Mouse (Mus musculus): ENCODE data around the gene Plscr3. TPM values are rescaled to one million over a fixed set of nuclear protein-coding genes. Genes with fewer than 3 reads are reported as not detected.

Plscr3 gene
- polyA plus RNA-seq, 1 experiment from 2014 or later: 111 TPM

GRCm38 (mm10) chr11:69835326-69835965, 10.7 kb upstream of the Plscr3 start:
- H3K36me3 ChIP-seq (replicated peaks): peaks cover 34% of the 10 kb centered on the region
- peak overlapping the region; percentile 88 for H3K4me3 ChIP-seq
- 5% methylated on average over 9 of the region's 9 CpGs for WGBS
- H3K27ac ChIP-seq (replicated peaks): peak overlapping the region; percentile 90; the same call in 1 of the 2 replicates
- peaks cover 64% of the 10 kb centered on the region for H3K4me1 ChIP-seq
- peaks cover 49% of the 10 kb centered on the region for H3K27me3 ChIP-seq (replicated peaks; ENCODE audit: low read depth, poor library complexity, severe bottlenecking)
- DNase-seq (ENCODE audit: low spot score): peak; percentile 66
- no peaks in the 10 kb centered on the region for H3K9me3 ChIP-seq

DNA sequence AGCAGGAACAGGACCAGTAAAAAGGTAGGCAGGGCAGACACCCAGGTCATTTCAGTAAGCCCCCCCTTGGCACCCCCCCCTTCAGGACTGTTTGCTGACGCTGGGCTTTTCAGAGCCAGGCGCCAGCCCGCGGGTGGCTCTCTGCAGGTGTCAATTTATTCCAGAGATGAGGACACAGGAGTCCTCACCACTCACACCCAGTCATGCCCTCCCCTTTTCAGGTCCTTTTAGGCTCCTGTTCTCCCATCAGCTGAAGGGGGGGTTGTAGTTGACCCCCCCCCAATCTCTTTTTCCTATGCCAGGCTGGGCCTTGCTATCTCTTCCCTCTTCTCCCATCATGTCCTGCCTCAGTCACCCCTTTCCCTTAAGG, 10.2 kb upstream of the Plscr3 start:
- Histone ChIP-seq H3K9me3 (no peaks in the 10 kb centered on the region), H3K27me3 (replicated peaks; ENCODE audit: low read depth, poor library complexity, severe bottlenecking) (peaks cover 49% of the 10 kb centered on the region), H3K4me3 (peak overlapping the region; percentile 88), H3K36me3 (replicated peaks) (peaks cover 31% of the 10 kb centered on the region), H3K4me1 (peaks cover 62% of the 10 kb centered on the region), H3K27ac (replicated peaks) (peak overlapping the region; percentile 90)
- no peak for DNase-seq (ENCODE audit: low spot score)
- WGBS: 4% methylated on average over 4 of the region's 4 CpGs

DNA sequence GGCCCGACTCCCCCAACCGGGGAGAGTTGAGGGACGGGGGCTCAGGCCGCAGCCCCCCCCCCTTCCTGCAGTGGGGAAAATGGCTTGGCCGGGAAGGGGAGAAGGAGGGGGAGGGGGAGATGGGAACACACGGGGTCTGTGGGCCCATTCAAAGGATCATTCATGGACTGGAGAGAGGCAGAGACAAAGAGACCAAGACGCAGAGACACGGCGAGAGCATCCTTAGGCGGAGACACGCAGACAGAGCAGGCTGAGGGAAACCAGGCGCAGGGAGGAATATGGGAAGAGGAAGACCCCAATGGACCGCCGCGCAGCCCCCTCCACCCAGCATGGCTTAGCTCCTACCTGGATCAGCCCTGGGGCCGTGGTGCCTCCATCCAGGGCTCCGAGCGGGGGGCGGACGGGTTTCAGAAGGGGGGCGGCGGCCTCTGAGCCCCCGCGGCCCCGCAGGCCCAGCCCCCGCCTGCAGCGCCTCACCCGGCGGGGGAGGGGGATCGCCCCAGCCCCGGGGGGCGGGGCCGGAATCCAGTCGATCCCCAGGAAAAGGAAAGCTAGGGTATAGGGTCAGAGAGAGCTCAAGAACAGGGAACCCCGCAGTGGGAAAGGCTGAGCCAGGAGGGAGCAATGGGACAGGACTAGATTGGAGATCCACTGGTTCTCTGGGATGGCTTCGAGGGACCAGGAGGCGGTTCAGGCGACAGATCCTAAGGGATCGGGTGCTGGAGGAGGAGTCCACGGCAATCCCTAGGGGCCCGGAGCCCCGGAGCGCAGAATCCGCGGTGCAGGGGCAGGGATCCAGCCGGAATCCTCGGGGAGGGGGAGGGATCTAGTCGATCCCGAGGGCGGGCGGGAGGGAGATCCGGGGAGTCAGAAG, 9.2 kb upstream of the Plscr3 start:
- Histone ChIP-seq H3K27me3 (replicated peaks; ENCODE audit: low read depth, poor library complexity, severe bottlenecking) (peaks cover 49% of the 10 kb centered on the region), H3K9me3 (no peaks in the 10 kb centered on the region), H3K4me3 (peak overlapping the region; percentile 88), H3K36me3 (replicated peaks) (peaks cover 21% of the 10 kb centered on the region), H3K4me1 (peaks cover 58% of the 10 kb centered on the region), H3K27ac (replicated peaks) (peak overlapping the region; percentile 90)
- DNase-seq (ENCODE audit: low spot score): peak; percentile 73
- WGBS: 1% methylated on average over 51 of the region's 52 CpGs

DNA sequence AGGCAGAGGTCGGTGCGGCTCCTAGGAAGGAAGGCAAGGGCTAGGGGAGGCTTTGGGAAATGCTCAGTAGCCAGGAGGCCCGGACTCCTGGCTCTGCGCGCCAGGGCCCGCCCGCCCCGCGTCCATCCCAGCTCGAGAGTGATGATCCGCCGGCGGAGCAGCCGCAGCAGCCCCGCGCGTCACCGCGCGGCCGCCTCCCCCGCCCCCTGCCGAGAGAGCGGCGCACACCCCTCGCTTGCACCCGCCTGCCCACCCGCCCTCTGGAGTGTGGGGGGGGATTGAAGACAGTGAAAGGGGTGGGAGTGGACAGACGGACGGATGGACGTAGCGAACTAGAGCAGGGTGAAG, 8.6 kb upstream of the Plscr3 start, which contains the start of gene Nlgn2:
Gene Nlgn2 (minus strand): TSS at position 181 of the 348 bp plus-strand sequence.
- under 1% methylated on average over 32 of the region's 32 CpGs for WGBS
- DNase-seq (ENCODE audit: low spot score): no peak
- H3K4me1 ChIP-seq: peaks cover 58% of the 10 kb centered on the region
- peak within 1 kb of the TSS; percentile 88 for H3K4me3 ChIP-seq
- no peaks in the 10 kb centered on the region for H3K9me3 ChIP-seq
- H3K27me3 ChIP-seq (replicated peaks; ENCODE audit: low read depth, poor library complexity, severe bottlenecking): peaks cover 44% of the 10 kb centered on the region
- peak within 1 kb of the TSS; percentile 90 for H3K27ac ChIP-seq (replicated peaks)
- peaks cover 15% of the 10 kb centered on the region for H3K36me3 ChIP-seq (replicated peaks)

DNA sequence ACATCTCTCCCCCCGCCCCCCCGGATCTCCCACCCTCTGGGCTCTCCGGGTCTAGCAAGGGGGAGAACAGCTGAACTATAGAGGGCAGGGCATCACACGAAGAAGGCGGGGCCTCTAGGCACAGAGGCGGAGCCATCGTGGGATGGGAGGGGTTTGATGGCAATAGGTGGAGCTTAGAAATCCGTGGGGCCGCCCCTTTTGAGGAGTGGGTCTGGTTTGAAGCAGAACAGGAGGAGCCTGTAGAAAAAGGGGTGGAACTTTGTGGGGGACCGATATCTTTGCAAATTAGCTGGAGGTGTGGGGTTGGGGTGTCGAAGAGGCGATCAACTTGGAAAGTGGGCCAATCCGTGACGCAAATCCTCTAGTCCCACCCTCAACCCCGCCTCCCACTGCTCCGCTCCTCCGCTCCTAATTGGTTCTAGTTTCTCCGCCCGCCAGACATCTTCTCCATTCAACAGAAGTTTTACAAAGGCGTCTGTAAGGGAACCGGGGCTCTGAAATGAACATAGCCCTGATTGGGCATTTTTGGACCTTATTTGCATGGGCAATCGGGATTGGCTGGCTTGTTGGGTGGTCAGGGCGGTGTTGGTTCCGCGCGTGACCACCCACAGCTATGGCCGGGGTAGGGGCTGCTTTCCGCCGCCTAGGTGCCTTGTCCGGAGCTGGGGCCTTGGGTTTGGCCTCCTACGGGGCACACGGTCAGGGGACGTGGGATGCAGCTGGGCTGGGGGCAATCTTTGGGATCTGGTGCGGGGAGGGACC, 8.0 kb upstream of the Plscr3 start, which contains the start of gene Tmem256:
Gene Tmem256 (plus strand): TSS at position 563 of the 762 bp plus-strand sequence.
- peak within 1 kb of the TSS; percentile 90 for H3K27ac ChIP-seq (replicated peaks)
- peaks cover 38% of the 10 kb centered on the region for H3K27me3 ChIP-seq (replicated peaks; ENCODE audit: low read depth, poor library complexity, severe bottlenecking)
- peak; percentile 96 for DNase-seq (ENCODE audit: low spot score)
- peaks cover 58% of the 10 kb centered on the region for H3K4me1 ChIP-seq
- peaks cover 9% of the 10 kb centered on the region for H3K36me3 ChIP-seq (replicated peaks)
- H3K4me3 ChIP-seq: peak within 1 kb of the TSS; percentile 88
- no peaks in the 10 kb centered on the region for H3K9me3 ChIP-seq
- WGBS: 1% methylated on average over 34 of the region's 34 CpGs

DNA sequence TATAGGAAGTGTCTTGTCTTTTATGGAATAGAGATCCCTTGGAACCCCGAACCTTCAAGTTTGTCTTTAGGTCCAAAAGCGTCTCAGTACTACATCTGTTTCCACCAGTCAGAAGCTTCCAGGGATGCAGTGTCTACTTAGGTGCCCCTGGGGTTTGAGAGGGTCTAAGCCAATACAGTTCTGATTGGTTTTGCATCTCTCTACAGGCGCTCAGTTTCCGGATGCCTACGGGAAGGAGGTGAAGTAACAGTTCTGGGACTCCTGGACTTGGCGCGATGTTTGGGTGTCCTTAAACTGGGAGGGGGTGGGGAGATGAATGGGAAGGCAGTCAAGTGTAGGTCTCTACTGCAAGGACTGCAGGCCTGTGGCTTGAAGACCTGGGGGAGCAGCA, 7.5 kb upstream of the Plscr3 start:
- Histone ChIP-seq H3K36me3 (replicated peaks) (peaks cover 3% of the 10 kb centered on the region), H3K27me3 (replicated peaks; ENCODE audit: low read depth, poor library complexity, severe bottlenecking) (peaks cover 33% of the 10 kb centered on the region), H3K9me3 (no peaks in the 10 kb centered on the region), H3K4me1 (peaks cover 55% of the 10 kb centered on the region), H3K27ac (replicated peaks) (peak overlapping the region; percentile 90), H3K4me3 (peak overlapping the region; percentile 88)
- DNase-seq (ENCODE audit: low spot score): no peak
- WGBS: under 1% methylated on average over 7 of the region's 7 CpGs

GRCm38 (mm10) chr11:69846738-69847688, 837 bp downstream of the Plscr3 start:
- Histone ChIP-seq H3K27me3 (replicated peaks; ENCODE audit: low read depth, poor library complexity, severe bottlenecking) (no peaks in the 10 kb centered on the region), H3K9me3 (no peaks in the 10 kb centered on the region), H3K27ac (replicated peaks) (peak overlapping the region; percentile 94), H3K4me3 (peak overlapping the region; percentile 79), H3K36me3 (replicated peaks) (peaks cover 45% of the 10 kb centered on the region), H3K4me1 (peaks cover 38% of the 10 kb centered on the region)
- peak; percentile 61 for DNase-seq (ENCODE audit: low spot score)
- WGBS: 12% methylated on average over 37 of the region's 37 CpGs

DNA sequence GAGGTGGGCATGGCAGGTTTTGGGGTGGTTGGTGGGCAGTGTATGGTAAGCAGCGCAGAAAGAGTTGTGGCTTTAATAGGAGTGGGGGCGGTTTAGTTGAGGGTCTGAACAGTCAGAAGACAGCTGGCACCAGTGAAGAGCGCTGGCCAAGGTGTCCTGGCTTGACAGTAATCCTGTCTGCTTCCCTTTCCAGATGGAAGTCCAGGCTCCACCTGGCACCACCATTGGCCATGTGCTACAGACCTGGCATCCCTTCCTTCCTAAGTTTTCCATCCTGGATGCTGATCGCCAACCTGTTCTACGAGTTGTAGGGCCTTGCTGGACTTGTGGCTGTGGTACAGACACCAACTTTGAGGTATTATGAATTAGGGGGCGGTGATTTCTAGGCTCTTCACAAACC, 1.8 kb downstream of the Plscr3 start:
- H3K4me3 ChIP-seq: peak overlapping the region; percentile 79
- DNase-seq (ENCODE audit: low spot score): no peak
- no peaks in the 10 kb centered on the region for H3K27me3 ChIP-seq (replicated peaks; ENCODE audit: low read depth, poor library complexity, severe bottlenecking)
- 92% methylated on average over 6 of the region's 6 CpGs for WGBS
- H3K36me3 ChIP-seq (replicated peaks): peaks cover 55% of the 10 kb centered on the region
- H3K27ac ChIP-seq (replicated peaks): peak overlapping the region; percentile 94; the same call in 1 of the 2 replicates
- peaks cover 39% of the 10 kb centered on the region for H3K4me1 ChIP-seq
- H3K9me3 ChIP-seq: no peaks in the 10 kb centered on the region

GRCm38 (mm10) chr11:69849128-69849527, 3.0 kb downstream of the Plscr3 start:
- whole genome bisulfite sequencing: 93% methylated on average over 9 of the region's 9 CpGs
- Histone ChIP-seq H3K27ac (replicated peaks) (no peak overlapping the region), H3K4me1 (peaks cover 46% of the 10 kb centered on the region), H3K4me3 (peak overlapping the region; percentile 21; the same call in 1 of the 2 replicates), H3K27me3 (replicated peaks; ENCODE audit: low read depth, poor library complexity, severe bottlenecking) (no peaks in the 10 kb centered on the region), H3K36me3 (replicated peaks) (peaks cover 57% of the 10 kb centered on the region), H3K9me3 (no peaks in the 10 kb centered on the region)
- DNase-seq (ENCODE audit: low spot score): no peak

GRCm38 (mm10) chr11:69849884-69850283, 3.7 kb downstream of the Plscr3 start:
- 93% methylated on average over 15 of the region's 15 CpGs for WGBS
- H3K4me3 ChIP-seq: no peak overlapping the region
- no peaks in the 10 kb centered on the region for H3K27me3 ChIP-seq (replicated peaks; ENCODE audit: low read depth, poor library complexity, severe bottlenecking)
- H3K36me3 ChIP-seq (replicated peaks): peaks cover 57% of the 10 kb centered on the region
- DNase-seq (ENCODE audit: low spot score): no peak
- no peak overlapping the region for H3K27ac ChIP-seq (replicated peaks)
- peaks cover 46% of the 10 kb centered on the region for H3K4me1 ChIP-seq
- no peaks in the 10 kb centered on the region for H3K9me3 ChIP-seq

GRCm38 (mm10) chr11:69850754-69851153, 4.6 kb downstream of the Plscr3 start:
- Histone ChIP-seq H3K9me3 (no peaks in the 10 kb centered on the region), H3K27ac (replicated peaks) (no peak overlapping the region), H3K36me3 (replicated peaks) (peaks cover 57% of the 10 kb centered on the region), H3K4me3 (no peak overlapping the region), H3K4me1 (peaks cover 47% of the 10 kb centered on the region), H3K27me3 (replicated peaks; ENCODE audit: low read depth, poor library complexity, severe bottlenecking) (0 out of 2 replicates have a peak, but pooled peaks cover under 1% of the 10 kb centered on the region)
- DNase-seq (ENCODE audit: low spot score): no peak
- WGBS: 79% methylated on average over 8 of the region's 8 CpGs
